Mouse (Mus musculus) urinary bladder, postnatal 25 days (tissue): ENCODE data around the gene Chkb.
A peak's percentile ranks its signal among the peaks of the same experiment; 100 is the strongest.
"Not testable (repeated sequence)": the region's sequence is repeated elsewhere in the genome, so short reads cannot be mapped to it uniquely, and the experiment has no call there.

Experiments
- DNase-seq: peaks from one replicate; pipeline ENCODE4 v3.0.0; 2022; ENCODE audit warnings: low spot score

The Chkb gene

GRCm38 (mm10) chr15:89453865-89454478 lies 24.3 kb upstream of the Chkb start, which contains the start of gene Mapk8ip2:
Mapk8ip2 (plus strand) TSS chr15:89453913.
- no peak for DNase-seq

GRCm38 (mm10) chr15:89452906-89453864 lies 23.5 kb upstream of the Chkb start:
- DNase-seq: peak; percentile 60

- DNase-seq: no peak
Measured at GRCm38 (mm10) chr15:89442486-89443070, 12.9 kb upstream of the Chkb start.

- no peak for DNase-seq
Measured at GRCm38 (mm10) chr15:89435878-89436277, 6.2 kb upstream of the Chkb start.

GRCm38 (mm10) chr15:89434136-89434535 lies 4.4 kb upstream of the Chkb start:
- no peak for DNase-seq

- DNase-seq: no peak
Measured at GRCm38 (mm10) chr15:89432946-89433345, 3.2 kb upstream of the Chkb start.

- no peak for DNase-seq
Measured at GRCm38 (mm10) chr15:89431806-89432205, 2.1 kb upstream of the Chkb start.

- no peak for DNase-seq
Measured at GRCm38 (mm10) chr15:89431271-89431670, 1.6 kb upstream of the Chkb start.

- not testable (repeated sequence) for DNase-seq
Measured at GRCm38 (mm10) chr15:89430771-89431170, 1.1 kb upstream of the Chkb start.

- no peak for DNase-seq
Measured at GRCm38 (mm10) chr15:89430341-89430740, 633 bp upstream of the Chkb start.

- no peak for DNase-seq
Measured at GRCm38 (mm10) chr15:89428821-89429351, 822 bp downstream of the Chkb start.

- DNase-seq: no peak
Measured at GRCm38 (mm10) chr15:89428136-89428790, 1.4 kb downstream of the Chkb start.

GRCm38 (mm10) chr15:89426716-89427115 lies 3.0 kb downstream of the Chkb start:
- no peak for DNase-seq

- DNase-seq: no peak
Measured at GRCm38 (mm10) chr15:89425711-89426121, 4.0 kb downstream of the Chkb start, which contains the start of gene Cpt1b. Cpt1b (minus strand) TSS chr15:89425863.

GRCm38 (mm10) chr15:89424621-89425020 lies 5.1 kb downstream of the Chkb start:
- DNase-seq: no peak

- no peak for DNase-seq
Measured at GRCm38 (mm10) chr15:89421938-89422337, 7.8 kb downstream of the Chkb start.

- no peak for DNase-seq
Measured at GRCm38 (mm10) chr15:89415282-89415681, 14.4 kb downstream of the Chkb start.

- no peak for DNase-seq
Measured at GRCm38 (mm10) chr15:89410118-89410517, 19.6 kb downstream of the Chkb start, which contains the start of gene Syce3. Syce3 (minus strand) TSS chr15:89410503.

GRCm38 (mm10) chr15:89406691-89407090 lies 23.0 kb downstream of the Chkb start:
- no peak for DNase-seq

- DNase-seq: no peak
Measured at GRCm38 (mm10) chr15:89404831-89405623, 24.7 kb downstream of the Chkb start.

- DNase-seq: no peak
Measured at GRCm38 (mm10) chr15:89402471-89402870, 27.2 kb downstream of the Chkb start.
